Mouse (Mus musculus): ENCODE measurements at regions not wholly inside any gene's neighbourhood (a gene's known extent, or its start where the extent isn't known, plus 50 kb on each side); places are given as distances from the start of the nearest gene placed in this dataset.
"Not testable (repeated sequence)": the region's sequence is repeated elsewhere in the genome, so short reads cannot be mapped to it uniquely, and the experiment has no call there.

- no peak for TF ChIP-seq POLR2A (IDR thresholded peaks at IDR 0.05; ENCODE audit: borderline replicate concordance, extremely low read depth, insufficient read depth, insufficient read length)
- Histone ChIP-seq H3K4me2 (replicated peaks; ENCODE audit: low read depth, low read length, severe bottlenecking) (no peak overlapping the region), H3K4me1 (ENCODE audit: control insufficient read depth, insufficient read depth, low read length) (no peaks in the 10 kb centered on the region), H3K9ac (ENCODE audit: low read depth, low read length, severe bottlenecking) (no peak overlapping the region), H3K27me3 (ENCODE audit: control insufficient read depth, insufficient read depth, low read length) (no peaks in the 10 kb centered on the region), H3K9me3 (ENCODE audit: control insufficient read depth, low read length) (no peaks in the 10 kb centered on the region), H3K4me3 (replicated peaks; ENCODE audit: low read length) (no peak overlapping the region), H3K36me3 (ENCODE audit: control insufficient read depth, insufficient read depth, low read length) (no peaks in the 10 kb centered on the region), H3K27ac (replicated peaks; ENCODE audit: low read depth, low read length) (no peak overlapping the region)
- WGBS, result 89% methylated on average over 1 of the region's 1 CpGs
- ATAC-seq (ENCODE audit: low FRiP score, low read depth) (no peak), DNase-seq (ENCODE audit: low spot score) (no peak)
Measured at GRCm38 (mm10) chr15:43717559-43717958, 3583.4 kb downstream of the 9330182O14Rik start.

- Histone ChIP-seq H3K27ac (replicated peaks; ENCODE audit: low read depth, low read length) (no peak overlapping the region), H3K4me2 (replicated peaks; ENCODE audit: low read depth, low read length, severe bottlenecking) (no peak overlapping the region), H3K4me3 (replicated peaks; ENCODE audit: low read length) (no peak overlapping the region), H3K9ac (ENCODE audit: low read depth, low read length, severe bottlenecking) (no peak overlapping the region), H3K36me3 (ENCODE audit: control insufficient read depth, insufficient read depth, low read length) (no peaks in the 10 kb centered on the region), H3K4me1 (ENCODE audit: control insufficient read depth, insufficient read depth, low read length) (no peaks in the 10 kb centered on the region), H3K27me3 (ENCODE audit: control insufficient read depth, insufficient read depth, low read length) (no peaks in the 10 kb centered on the region), H3K9me3 (ENCODE audit: control insufficient read depth, low read length) (no peaks in the 10 kb centered on the region)
- no peak for TF ChIP-seq POLR2A (IDR thresholded peaks at IDR 0.05; ENCODE audit: borderline replicate concordance, extremely low read depth, insufficient read depth, insufficient read length)
- 76% methylated on average over 1 of the region's 1 CpGs for WGBS
- ATAC-seq (ENCODE audit: low FRiP score, low read depth) (no peak), DNase-seq (ENCODE audit: low spot score) (no peak)
Measured at GRCm38 (mm10) chr15:43720916-43721315, 3586.8 kb downstream of the 9330182O14Rik start.

GRCm38 (mm10) chr15:43735697-43736096 is 3601.5 kb downstream of the 9330182O14Rik start:
- 69% methylated on average over 3 of the region's 3 CpGs for WGBS
- no peak for ATAC-seq (ENCODE audit: low FRiP score, low read depth)

GRCm38 (mm10) chr15:43758256-43758655 is 3624.1 kb downstream of the 9330182O14Rik start:
- no peak overlapping the region for H3K4me3 ChIP-seq (replicated peaks; ENCODE audit: low read length)
- DNase-seq (ENCODE audit: low spot score) (peak; percentile 74), ATAC-seq (ENCODE audit: low FRiP score, low read depth) (no peak)
- H3K4me1 ChIP-seq (ENCODE audit: control insufficient read depth, insufficient read depth, low read length), result no peaks in the 10 kb centered on the region
- H3K9ac ChIP-seq (ENCODE audit: low read depth, low read length, severe bottlenecking), result no peak overlapping the region
- no peaks in the 10 kb centered on the region for H3K9me3 ChIP-seq (ENCODE audit: control insufficient read depth, low read length)
- no peak for TF ChIP-seq POLR2A (IDR thresholded peaks at IDR 0.05; ENCODE audit: borderline replicate concordance, extremely low read depth, insufficient read depth, insufficient read length)
- H3K36me3 ChIP-seq (ENCODE audit: control insufficient read depth, insufficient read depth, low read length), result no peaks in the 10 kb centered on the region
- no peak overlapping the region for H3K27ac ChIP-seq (replicated peaks; ENCODE audit: low read depth, low read length)
- H3K27me3 ChIP-seq (ENCODE audit: control insufficient read depth, insufficient read depth, low read length), result no peaks in the 10 kb centered on the region
- WGBS, result 17% methylated on average over 3 of the region's 3 CpGs
- H3K4me2 ChIP-seq (replicated peaks; ENCODE audit: low read depth, low read length, severe bottlenecking), result no peak overlapping the region

More at GRCm38 (mm10) chr15:43735697-43736096, 3601.5 kb downstream of the 9330182O14Rik start:
- Histone ChIP-seq H3K9ac (ENCODE audit: low read depth, low read length, severe bottlenecking) (no peak overlapping the region), H3K4me1 (ENCODE audit: control insufficient read depth, insufficient read depth, low read length) (no peaks in the 10 kb centered on the region), H3K27ac (replicated peaks; ENCODE audit: low read depth, low read length) (no peak overlapping the region), H3K36me3 (ENCODE audit: control insufficient read depth, insufficient read depth, low read length) (no peaks in the 10 kb centered on the region), H3K4me2 (replicated peaks; ENCODE audit: low read depth, low read length, severe bottlenecking) (no peak overlapping the region), H3K4me3 (replicated peaks; ENCODE audit: low read length) (no peak overlapping the region), H3K27me3 (ENCODE audit: control insufficient read depth, insufficient read depth, low read length) (no peaks in the 10 kb centered on the region), H3K9me3 (ENCODE audit: control insufficient read depth, low read length) (no peaks in the 10 kb centered on the region)
- no peak for TF ChIP-seq POLR2A (IDR thresholded peaks at IDR 0.05; ENCODE audit: borderline replicate concordance, extremely low read depth, insufficient read depth, insufficient read length)
- no peak for DNase-seq (ENCODE audit: low spot score)

GRCm38 (mm10) chr15:43764606-43765005 is 3630.4 kb downstream of the 9330182O14Rik start:
- H3K4me1 ChIP-seq (ENCODE audit: control insufficient read depth, insufficient read depth, low read length), result no peaks in the 10 kb centered on the region
- TF ChIP-seq POLR2A (IDR thresholded peaks at IDR 0.05; ENCODE audit: borderline replicate concordance, extremely low read depth, insufficient read depth, insufficient read length), result no peak
- H3K9ac ChIP-seq (ENCODE audit: low read depth, low read length, severe bottlenecking), result no peak overlapping the region
- WGBS, result 51% methylated on average over 2 of the region's 2 CpGs
- H3K4me3 ChIP-seq (replicated peaks; ENCODE audit: low read length), result no peak overlapping the region
- no peaks in the 10 kb centered on the region for H3K27me3 ChIP-seq (ENCODE audit: control insufficient read depth, insufficient read depth, low read length)
- no peaks in the 10 kb centered on the region for H3K36me3 ChIP-seq (ENCODE audit: control insufficient read depth, insufficient read depth, low read length)
- no peak overlapping the region for H3K27ac ChIP-seq (replicated peaks; ENCODE audit: low read depth, low read length)
- no peaks in the 10 kb centered on the region for H3K9me3 ChIP-seq (ENCODE audit: control insufficient read depth, low read length)
- ATAC-seq (ENCODE audit: low FRiP score, low read depth) (no peak), DNase-seq (ENCODE audit: low spot score) (no peak)
- no peak overlapping the region for H3K4me2 ChIP-seq (replicated peaks; ENCODE audit: low read depth, low read length, severe bottlenecking)

- Histone ChIP-seq H3K27ac (replicated peaks; ENCODE audit: low read depth, low read length) (no peak overlapping the region), H3K4me2 (replicated peaks; ENCODE audit: low read depth, low read length, severe bottlenecking) (no peak overlapping the region), H3K4me3 (replicated peaks; ENCODE audit: low read length) (no peak overlapping the region), H3K27me3 (ENCODE audit: control insufficient read depth, insufficient read depth, low read length) (no peaks in the 10 kb centered on the region), H3K9me3 (ENCODE audit: control insufficient read depth, low read length) (no peaks in the 10 kb centered on the region), H3K9ac (ENCODE audit: low read depth, low read length, severe bottlenecking) (no peak overlapping the region), H3K36me3 (ENCODE audit: control insufficient read depth, insufficient read depth, low read length) (no peaks in the 10 kb centered on the region), H3K4me1 (ENCODE audit: control insufficient read depth, insufficient read depth, low read length) (no peaks in the 10 kb centered on the region)
- 34% methylated on average over 3 of the region's 3 CpGs for WGBS
- DNase-seq (ENCODE audit: low spot score) (peak; percentile 16), ATAC-seq (ENCODE audit: low FRiP score, low read depth) (no peak)
- no peak for TF ChIP-seq POLR2A (IDR thresholded peaks at IDR 0.05; ENCODE audit: borderline replicate concordance, extremely low read depth, insufficient read depth, insufficient read length)
Measured at GRCm38 (mm10) chr15:43772718-43773117, 3638.6 kb downstream of the 9330182O14Rik start.

- not testable (repeated sequence) for H3K4me1 ChIP-seq (ENCODE audit: control insufficient read depth, insufficient read depth, low read length); H3K36me3 ChIP-seq (ENCODE audit: control insufficient read depth, insufficient read depth, low read length); H3K27me3 ChIP-seq (ENCODE audit: control insufficient read depth, insufficient read depth, low read length); DNase-seq (ENCODE audit: low spot score); H3K9ac ChIP-seq (ENCODE audit: low read depth, low read length, severe bottlenecking); ATAC-seq (ENCODE audit: low FRiP score, low read depth); H3K4me3 ChIP-seq (replicated peaks; ENCODE audit: low read length); H3K4me2 ChIP-seq (replicated peaks; ENCODE audit: low read depth, low read length, severe bottlenecking); H3K27ac ChIP-seq (replicated peaks; ENCODE audit: low read depth, low read length); H3K9me3 ChIP-seq (ENCODE audit: control insufficient read depth, low read length)
- 75% methylated on average over 3 of the region's 3 CpGs for WGBS
Measured at GRCm38 (mm10) chr15:43782126-43782632, 3648.0 kb downstream of the 9330182O14Rik start.
